Mouse (Mus musculus): ENCODE results near the gene Gm12666.
"Not testable (repeated sequence)": the region's sequence is repeated elsewhere in the genome, so short reads cannot be mapped to it uniquely, and the experiment has no call there.

Gm12666 gene

DNA sequence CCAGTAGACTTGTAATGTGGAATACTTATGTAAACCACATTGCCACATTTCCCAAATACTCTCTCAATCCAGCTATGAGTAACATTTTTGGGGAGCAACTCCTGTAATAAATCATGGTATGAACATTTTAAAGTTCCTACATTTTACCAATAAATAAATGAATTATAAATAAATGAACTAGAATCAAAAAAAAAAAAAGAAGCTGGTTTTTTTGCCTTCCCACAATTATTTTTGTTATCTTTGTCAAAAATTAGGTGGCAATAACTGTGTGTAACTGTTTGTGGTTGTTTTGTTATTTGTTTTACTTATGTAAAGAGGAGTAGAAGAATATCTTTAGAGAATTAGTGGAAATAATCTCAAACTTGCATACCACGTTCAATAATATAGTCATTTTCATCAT is at the start of gene Gm12666:
Gm12666 (minus strand) TSS at position 101 of the 400 bp plus-strand sequence.
- not testable (repeated sequence) for DNase-seq (ENCODE audit: extremely low read depth, insufficient read length, low spot score)

DNA sequence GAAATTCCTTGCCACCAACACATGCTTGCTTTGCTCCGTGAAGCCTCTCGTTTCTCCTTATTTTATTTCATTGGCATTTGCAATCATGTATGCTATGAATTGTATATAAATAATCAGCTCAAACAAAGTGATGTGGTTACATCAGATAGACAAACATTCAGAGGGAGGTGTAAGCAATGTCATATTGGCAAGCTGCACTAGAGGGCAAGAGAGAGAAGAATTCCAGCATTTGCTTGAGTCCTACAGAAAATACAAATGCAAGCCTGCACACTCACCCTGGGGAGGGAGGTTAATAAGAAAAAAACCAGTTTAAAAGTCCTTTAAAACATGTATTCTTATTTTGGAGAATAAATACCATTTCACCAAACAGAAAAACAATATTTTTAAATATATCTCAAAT is 34.8 kb upstream of the Gm12666 start:
- no peak for DNase-seq (ENCODE audit: extremely low read depth, insufficient read length, low spot score)

DNA sequence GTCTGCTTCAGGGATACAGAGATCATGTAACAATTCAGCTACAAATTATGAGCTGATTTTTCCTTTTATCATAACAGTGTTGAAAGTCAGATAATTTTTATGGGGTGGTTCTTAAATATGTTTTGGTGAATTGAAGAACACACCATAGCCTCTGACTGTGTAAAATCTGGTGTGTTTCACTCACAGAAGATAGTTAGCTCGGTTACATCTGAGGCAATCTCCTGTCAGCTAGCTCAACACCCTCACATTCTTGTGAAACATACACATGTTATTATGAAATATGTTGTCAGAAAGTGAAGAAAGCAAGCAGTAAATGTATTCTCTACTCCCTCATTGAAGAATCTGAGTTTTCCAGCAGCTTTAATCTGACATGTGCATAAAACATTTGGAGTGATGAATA is 24.7 kb upstream of the Gm12666 start:
- no peak for DNase-seq (ENCODE audit: extremely low read depth, insufficient read length, low spot score)

DNA sequence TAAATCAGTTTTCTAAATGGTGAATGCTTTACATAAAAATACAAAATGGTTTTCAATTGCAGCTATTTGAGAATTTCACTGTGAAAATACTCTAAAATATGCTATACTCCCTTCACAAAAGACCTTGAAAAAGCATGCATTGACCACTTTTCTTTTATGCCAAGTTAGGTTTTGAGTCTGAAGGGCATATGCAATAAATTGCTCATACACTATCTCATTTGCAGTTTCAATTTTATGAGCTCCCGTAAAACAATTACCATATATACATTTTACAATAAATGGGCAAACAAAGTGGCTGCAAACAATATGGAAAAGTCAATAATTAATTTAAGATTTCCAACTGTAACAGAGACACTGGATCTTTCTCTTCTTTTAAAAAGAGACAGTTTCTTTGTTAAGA is 38.9 kb downstream of the Gm12666 start:
- DNase-seq (ENCODE audit: extremely low read depth, insufficient read length, low spot score) = no peak

DNA sequence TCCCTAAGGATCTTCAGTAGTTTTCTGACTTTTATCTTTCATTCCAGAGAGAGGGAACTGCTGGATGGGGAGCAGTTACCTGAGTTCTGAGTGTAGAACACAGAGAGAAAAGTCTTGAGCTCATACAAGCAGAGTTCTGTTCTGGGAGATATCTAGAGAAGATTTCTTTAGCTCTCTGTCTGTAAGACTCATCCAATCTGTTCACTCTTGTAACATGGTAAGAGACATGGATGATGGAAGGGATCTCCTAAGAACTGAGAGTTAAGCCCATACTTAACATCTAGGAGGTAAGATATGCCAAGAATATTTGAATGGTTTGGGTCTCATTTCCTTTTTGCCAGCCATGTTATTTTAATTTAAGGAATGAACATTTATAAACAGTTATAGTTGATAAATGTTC is 44.4 kb downstream of the Gm12666 start, which contains the start of gene Izumo3:
Izumo3 (minus strand) TSS at position 101 of the 400 bp plus-strand sequence.
- no peak for DNase-seq (ENCODE audit: extremely low read depth, insufficient read length, low spot score)

All from 3134 (cell line).